Mouse (Mus musculus) spleen, adult 2 months (tissue): ENCODE results near the gene Phactr1. TPM values are rescaled to one million over a fixed set of nuclear protein-coding genes. Genes with fewer than 3 reads are reported as not detected.

ENCODE experiments used
- DNase-seq, 2 experiments: peaks; one replicate each; pipeline versions ENCODE4 v3.0.0 to v3.0.0-alpha.2; 2012 to 2021; ENCODE audit warnings: low spot score in 2 of 2, low read depth in 1 of 2
- H3K27ac ChIP-seq: fragments of 200-500 bp; 2 replicates; pipeline ENCODE4 v1.5.1; 2012; ENCODE audit warnings: low read length, inconsistent platforms; ENCODE audit not compliant: insufficient read depth
- H3K27me3 ChIP-seq: fragments of 200-500 bp; 2 replicates; pipeline ENCODE4 v1.6.1; 2012; ENCODE audit warnings: mild to moderate bottlenecking, moderate library complexity, low read length, inconsistent platforms; ENCODE audit not compliant: control insufficient read depth, insufficient read depth
- H3K36me3 ChIP-seq: fragments of 200-500 bp; 2 replicates; pipeline ENCODE4 v1.6.1; 2012; ENCODE audit warnings: mild to moderate bottlenecking, low read length, inconsistent platforms; ENCODE audit not compliant: control insufficient read depth, insufficient read depth
- H3K4me1 ChIP-seq: fragments of 200-500 bp; 2 replicates; pipeline ENCODE4 v1.6.1; 2011; ENCODE audit warnings: inconsistent platforms; ENCODE audit not compliant: control insufficient read depth, insufficient read depth, insufficient read length
- H3K4me3 ChIP-seq: fragments of 200-500 bp; 2 replicates; pipeline ENCODE4 v1.5.1; 2011; ENCODE audit warnings: mild to moderate bottlenecking, inconsistent platforms; ENCODE audit not compliant: insufficient read depth, insufficient read length; ENCODE audit errors: extremely low read depth
- CTCF ChIP-seq: fragments of 200-500 bp; IDR thresholded peaks from 2 replicates; pipeline ENCODE4 v1.5.1; 2011; ENCODE audit warnings: mild to moderate bottlenecking, inconsistent platforms; ENCODE audit not compliant: insufficient read depth, insufficient read length, insufficient replicate concordance; ENCODE audit errors: extremely low read depth
- POLR2A ChIP-seq: fragments of 200-500 bp; IDR thresholded peaks from 2 replicates; pipeline ENCODE4 v1.6.1; 2011; ENCODE audit warnings: low read depth, low read length, inconsistent platforms
- WGBS: fragments of 180-500 bp; shearing (Covaris S2); methylation state at CpG from one replicate; pipeline ENCODE4 v1.1.7; 2018; 5-methylcytosine and 5-hydroxymethylcytosine counted together
- polyA plus RNA-seq: library from polyadenylated mRNA; depleted of rRNA; stranded (reverse); fragments of >200 nt; gene quantifications from 2 replicates; pipeline ENCODE4 v1.2.3, GENCODE M21; 2012

The Phactr1 gene
- polyA plus RNA-seq, 1 experiment = 0.33 TPM

DNA sequence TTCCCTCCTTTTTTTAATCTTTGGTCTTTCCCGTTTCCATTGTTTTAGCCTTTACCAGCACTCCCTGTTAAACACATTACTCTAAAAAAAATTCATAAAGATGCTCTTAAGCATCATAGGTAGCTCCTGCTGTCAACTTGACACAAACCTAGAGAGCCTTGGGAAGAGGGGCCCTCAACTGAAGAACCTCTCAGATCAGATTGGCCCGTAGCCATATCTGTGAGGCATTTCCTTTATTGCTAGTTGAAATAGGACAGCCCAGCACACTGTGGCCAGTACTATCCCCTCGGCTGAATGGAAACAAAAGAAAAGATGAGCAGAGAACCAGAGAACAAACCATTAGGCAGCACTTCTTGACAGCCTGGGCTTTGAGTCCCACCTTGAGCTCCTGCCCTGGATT is 313.9 kb downstream of the Phactr1 start:
- 81% methylated on average over 3 of the region's 3 CpGs for WGBS
- no peak overlapping the region for H3K4me3 ChIP-seq
- TF ChIP-seq CTCF (no peak), POLR2A (no peak)

DNA sequence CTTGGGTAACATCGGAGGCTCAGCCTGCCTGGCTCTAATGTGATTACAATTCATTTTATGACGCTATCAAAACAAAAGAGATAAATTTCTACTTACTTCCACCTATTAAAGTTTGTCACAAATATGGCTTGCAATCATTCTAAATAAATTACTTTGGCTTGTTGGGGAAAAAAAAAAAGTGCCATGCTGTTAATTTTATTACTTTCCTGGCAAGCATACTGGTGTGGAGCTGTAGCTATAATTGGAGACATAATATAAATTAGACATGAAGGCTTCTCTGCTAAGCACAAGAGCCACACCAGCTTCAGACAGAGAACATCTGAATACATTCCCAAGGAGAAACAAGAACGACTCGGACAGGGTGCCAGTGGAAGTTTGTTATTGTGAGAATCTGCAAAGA is 315.8 kb downstream of the Phactr1 start:
- DNase-seq = no peak
- Histone ChIP-seq H3K36me3 (no peaks in the 10 kb centered on the region), H3K27ac (no peak overlapping the region), H3K4me1 (no peaks in the 10 kb centered on the region), H3K4me3 (no peak overlapping the region), H3K27me3 (no peaks in the 10 kb centered on the region)
- 79% methylated on average over 4 of the region's 4 CpGs for WGBS
- no peak for TF ChIP-seq POLR2A
- TF ChIP-seq CTCF = no peak

More for the DNA sequence above, 313.9 kb downstream of the Phactr1 start:
- H3K4me1 ChIP-seq = no peaks in the 10 kb centered on the region
- no peaks in the 10 kb centered on the region for H3K36me3 ChIP-seq
- H3K27me3 ChIP-seq = no peaks in the 10 kb centered on the region
- DNase-seq = no peak
- H3K27ac ChIP-seq = no peak overlapping the region

DNA sequence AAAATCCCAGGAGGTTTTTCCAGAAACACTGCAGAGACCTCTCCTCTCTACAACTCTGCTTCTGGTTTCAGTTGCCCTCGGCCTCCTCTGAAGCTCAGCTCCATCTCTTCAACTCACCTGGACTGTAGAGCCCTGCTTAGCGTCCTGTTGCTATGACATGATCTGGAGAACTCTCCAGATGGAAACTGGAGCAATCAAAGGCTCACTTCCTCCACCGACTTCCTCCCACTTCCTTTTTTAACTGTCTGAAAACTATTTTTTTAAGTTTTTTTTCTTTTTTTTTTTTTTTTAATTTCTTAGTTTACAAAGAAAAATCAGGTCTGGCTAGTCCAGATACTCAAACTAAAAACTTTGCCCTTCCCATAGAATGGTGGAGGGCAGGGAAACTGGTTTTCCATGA is 318.9 kb downstream of the Phactr1 start:
- Histone ChIP-seq H3K27me3 (no peaks in the 10 kb centered on the region), H3K36me3 (no peaks in the 10 kb centered on the region), H3K4me3 (no peak overlapping the region), H3K4me1 (no peaks in the 10 kb centered on the region), H3K27ac (no peak overlapping the region)
- WGBS = 39% methylated on average over 3 of the region's 3 CpGs
- no peak for TF ChIP-seq POLR2A
- TF ChIP-seq CTCF = no peak
- no peak for DNase-seq

DNA sequence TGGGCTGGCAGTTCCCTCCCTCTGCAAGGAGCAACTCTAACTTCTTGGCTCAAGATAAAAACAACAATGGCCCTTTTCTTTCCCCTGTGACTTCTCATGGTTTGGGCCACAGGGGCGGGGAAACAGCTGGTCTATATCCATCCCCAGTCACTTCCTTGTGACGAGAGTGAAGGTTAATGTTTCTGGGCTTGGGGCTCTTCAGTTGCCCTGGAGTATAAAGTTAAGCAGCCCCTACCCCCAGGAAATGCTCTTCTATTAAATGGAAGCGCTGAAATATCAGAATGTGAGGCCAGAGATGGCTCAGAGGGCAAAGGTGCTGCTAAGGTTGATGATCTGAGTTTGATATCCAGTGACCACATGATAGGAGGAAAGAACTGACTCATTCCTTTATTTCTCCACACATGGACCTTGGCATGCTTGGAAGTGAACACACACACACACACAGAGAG is 324.7 kb downstream of the Phactr1 start:
- H3K4me1 ChIP-seq = no peaks in the 10 kb centered on the region
- TF ChIP-seq CTCF = no peak
- TF ChIP-seq POLR2A = no peak
- 64% methylated on average over 3 of the region's 3 CpGs for WGBS
- no peak overlapping the region for H3K27ac ChIP-seq
- no peak overlapping the region for H3K4me3 ChIP-seq
- H3K36me3 ChIP-seq = no peaks in the 10 kb centered on the region
- no peak for DNase-seq
- no peaks in the 10 kb centered on the region for H3K27me3 ChIP-seq

DNA sequence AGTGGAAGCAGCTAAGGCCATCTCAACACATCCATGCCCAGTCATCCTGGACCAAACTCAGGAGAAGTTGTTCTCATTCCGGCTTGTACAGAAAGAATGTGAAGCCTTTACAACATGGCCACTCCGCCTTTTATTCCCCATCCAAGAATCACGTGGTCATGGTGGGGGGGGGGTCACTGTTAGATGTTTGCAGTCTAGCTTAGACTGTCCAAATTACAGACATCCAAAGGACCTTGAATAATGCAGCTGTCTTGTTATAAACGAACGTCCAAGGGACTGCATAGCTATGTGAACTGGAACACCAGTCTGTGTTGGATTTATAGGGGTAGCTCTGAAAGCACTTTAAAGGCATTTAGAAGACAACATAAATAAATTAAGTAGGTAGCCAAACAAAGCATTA is 328.0 kb downstream of the Phactr1 start:
- no peaks in the 10 kb centered on the region for H3K36me3 ChIP-seq
- no peak overlapping the region for H3K4me3 ChIP-seq
- 83% methylated on average over 5 of the region's 5 CpGs for WGBS
- no peaks in the 10 kb centered on the region for H3K4me1 ChIP-seq
- no peak overlapping the region for H3K27ac ChIP-seq
- DNase-seq = no peak
- TF ChIP-seq POLR2A = no peak
- no peak for TF ChIP-seq CTCF
- H3K27me3 ChIP-seq = no peaks in the 10 kb centered on the region

DNA sequence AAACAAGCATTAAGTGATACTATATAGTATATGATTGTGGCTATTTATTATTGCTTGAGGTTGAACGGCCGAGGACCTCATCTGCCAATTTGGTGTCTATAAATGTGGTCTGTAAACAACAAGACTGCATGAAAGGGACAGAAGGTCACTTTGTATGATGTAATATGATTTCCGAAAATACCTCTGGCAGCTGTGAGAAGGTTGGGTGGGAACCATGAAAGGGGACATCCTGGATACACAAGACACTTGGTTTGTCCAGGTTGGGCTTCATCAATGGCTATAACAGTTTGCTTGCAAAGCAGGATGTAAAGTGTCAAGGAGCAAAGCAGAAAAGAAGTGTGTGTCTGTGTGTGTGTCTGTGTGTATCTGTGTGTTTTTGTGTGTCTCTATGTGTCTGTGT is 329.2 kb downstream of the Phactr1 start:
- no peaks in the 10 kb centered on the region for H3K27me3 ChIP-seq
- 93% methylated on average over 3 of the region's 3 CpGs for WGBS
- no peak overlapping the region for H3K4me3 ChIP-seq
- no peak overlapping the region for H3K27ac ChIP-seq
- TF ChIP-seq POLR2A (no peak), CTCF (no peak)
- H3K4me1 ChIP-seq = no peaks in the 10 kb centered on the region
- DNase-seq = no peak
- H3K36me3 ChIP-seq = no peaks in the 10 kb centered on the region

DNA sequence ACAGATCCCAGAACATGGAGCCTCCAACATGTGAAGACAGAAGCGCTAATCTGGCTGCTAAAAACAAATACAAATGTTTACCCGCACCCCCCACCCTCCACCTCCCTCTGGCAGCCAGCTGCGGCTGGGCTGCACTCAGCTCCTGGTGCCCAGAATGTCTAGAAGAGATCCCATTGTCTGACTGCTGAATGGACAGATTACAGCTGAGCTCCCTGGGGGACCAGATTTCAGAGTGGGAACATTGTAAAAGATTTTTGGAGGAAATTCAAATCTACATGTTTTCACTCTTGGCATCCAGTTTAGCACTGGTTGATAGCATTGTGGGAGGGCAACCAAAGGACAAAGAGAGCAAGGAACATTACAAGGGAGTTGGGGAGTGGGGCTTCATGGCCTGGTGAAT is 331.1 kb downstream of the Phactr1 start:
- DNase-seq = no peak
- Histone ChIP-seq H3K36me3 (no peaks in the 10 kb centered on the region), H3K4me1 (no peaks in the 10 kb centered on the region), H3K27me3 (no peaks in the 10 kb centered on the region), H3K27ac (no peak overlapping the region), H3K4me3 (no peak overlapping the region)
- no peak for TF ChIP-seq CTCF
- no peak for TF ChIP-seq POLR2A
- WGBS = 90% methylated on average over 3 of the region's 3 CpGs
